ENCODE assay signal across 27 mouse cellular contexts in genomic region chr7:45725151-45725550, GRCm38 (mm10). TPM values are rescaled to one million over a fixed set of nuclear protein-coding genes. Genes with fewer than 3 reads are reported as not detected.
"Had no signal": no experiment of that assay in that cellular context is flagged by ENCODE, and none has a peak within 500 bp of the region (broad histone marks: within the 10 kb centered on the region; RNA-seq: fewer than 3 reads in every experiment).

No protein-coding gene starts in this region.

- H3K4me3 ChIP-seq: layer of hippocampus, adult 2 months; left cerebral cortex, adult 2 months; limb, embryonic 13.5 days; liver, embryonic 12.5 days; liver, embryonic 15.5 days had no signal

- H3K4me2 ChIP-seq: limb, embryonic 13.5 days; liver, embryonic 12.5 days; liver, embryonic 15.5 days; midbrain, embryonic 11.5 days had no signal

- H3K27me3 ChIP-seq: limb, embryonic 13.5 days; liver, embryonic 12.5 days; liver, embryonic 15.5 days had no signal

- DNase-seq: kidney, postnatal 25 days; layer of hippocampus, postnatal 36 days; liver; lung, adult 2 months; lung, postnatal 14 days; midbrain, embryonic 14.5 days; thymus, postnatal 25 days had no signal

- H3K9ac ChIP-seq: limb, embryonic 13.5 days; liver, embryonic 12.5 days; liver, embryonic 15.5 days had no signal

- H3K27ac ChIP-seq: kidney, postnatal 0 days; layer of hippocampus, adult 2 months; left cerebral cortex, adult 2 months; limb, embryonic 13.5 days; liver, embryonic 12.5 days; liver, embryonic 15.5 days had no signal

- ATAC-seq: liver, embryonic 12.5 days had no signal

- H3K9me3 ChIP-seq: limb, embryonic 13.5 days; liver, embryonic 12.5 days; liver, embryonic 15.5 days had no signal

RNA-seq across cellular contexts. Expression of gene Spaca4, which starts 0.5 kb away (rescaled TPM):
- total RNA-seq: layer of hippocampus, adult 2 months; layer of hippocampus, postnatal 10 days; layer of hippocampus, postnatal 36 days; left cerebral cortex, adult 2 months; left cerebral cortex, postnatal 10 days; left cerebral cortex, postnatal 36 days; megakaryocyte progenitor cell, adult 5-6 weeks; megakaryocyte-erythroid progenitor cell, adult 5-6 weeks; midbrain, postnatal 0 days had no signal
- polyA plus RNA-seq: kidney, embryonic 14.5 days; kidney, postnatal 0 days; large intestine, adult 2 months; limb, embryonic 13.5 days; liver, embryonic 12.5 days; liver, embryonic 15.5 days; lung, adult 2 months; lung, embryonic 16.5 days; midbrain, embryonic 11.5 days; midbrain, embryonic 14.5 days; midbrain, postnatal 0 days; neural tube, embryonic 11.5 days; neural tube, embryonic 14.5 days; spleen, adult 2 months; thymus, postnatal 0 days had no signal

RNA-seq across cellular contexts. Expression of gene Fam83e, which starts 4.1 kb away (rescaled TPM):
- total RNA-seq: left cerebral cortex, postnatal 36 days; midbrain, postnatal 0 days had no signal
